Comparison of ENCODE assay signal across 20 mouse cellular contexts in genomic region chr16:76369236-76369635, GRCm38 (mm10). TPM values are rescaled to one million over a fixed set of nuclear protein-coding genes. Genes with fewer than 3 reads are reported as not detected.
DNase-seq lines count a peak whose midpoint lies in the region; ATAC-seq and TF ChIP-seq lines count a peak whose summit lies in the region.
"Had no signal": no experiment of that assay in that cellular context is flagged by ENCODE, and none has a peak within 500 bp of the region (broad histone marks: within the 10 kb centered on the region; RNA-seq: fewer than 3 reads in every experiment).

No protein-coding gene starts in this region.

- H3K9ac ChIP-seq in forebrain, postnatal 0 days = no peak overlapping the region
- no peak overlapping the region for H3K9ac ChIP-seq in liver, embryonic 12.5 days
- no peak overlapping the region for H3K9ac ChIP-seq in neural tube, embryonic 14.5 days (replicated peaks; ENCODE audit: low read depth, low read length)
- H3K9ac ChIP-seq: hindbrain, embryonic 12.5 days; limb, embryonic 12.5 days had no signal

- H3K9me3 ChIP-seq in forebrain, postnatal 0 days (ENCODE audit: low read length) = no peaks in the 10 kb centered on the region
- H3K9me3 ChIP-seq in forebrain, embryonic 10.5 days = no peaks in the 10 kb centered on the region
- no peaks in the 10 kb centered on the region for H3K9me3 ChIP-seq in liver, embryonic 12.5 days (replicated peaks)
- H3K9me3 ChIP-seq in neural tube, embryonic 14.5 days (ENCODE audit: control insufficient read depth, low read length) = no peaks in the 10 kb centered on the region
- H3K9me3 ChIP-seq: G1E; hindbrain, embryonic 12.5 days; limb, embryonic 12.5 days had no signal

- no peak overlapping the region for H3K4me3 ChIP-seq in forebrain, postnatal 0 days (ENCODE audit: low read depth, low read length)
- no peak overlapping the region for H3K4me3 ChIP-seq in forebrain, embryonic 10.5 days
- H3K4me3 ChIP-seq in liver, embryonic 12.5 days = peak overlapping the region; percentile 89; the same call in 1 of the 2 replicates
- H3K4me3 ChIP-seq in neural tube, embryonic 14.5 days (ENCODE audit: low read depth, low read length) = no peak overlapping the region
- H3K4me3 ChIP-seq: hindbrain, embryonic 12.5 days; limb, embryonic 12.5 days had no signal

- 0 out of 2 replicates have a peak, but pooled peaks cover 4% of the 10 kb centered on the region for H3K4me1 ChIP-seq in forebrain, postnatal 0 days (ENCODE audit: insufficient read depth)
- peaks cover 50% of the 10 kb centered on the region for H3K4me1 ChIP-seq in forebrain, embryonic 10.5 days
- peaks cover 82% of the 10 kb centered on the region for H3K4me1 ChIP-seq in liver, embryonic 12.5 days
- peaks cover 18% of the 10 kb centered on the region; the same call in 1 of the 2 replicates for H3K4me1 ChIP-seq in neural tube, embryonic 14.5 days (ENCODE audit: control insufficient read depth, insufficient read depth, low read length)

- no peak overlapping the region for H3K27ac ChIP-seq in forebrain, postnatal 0 days (ENCODE audit: low read depth, low read length)
- H3K27ac ChIP-seq in forebrain, embryonic 10.5 days = no peak overlapping the region
- H3K27ac ChIP-seq in liver, embryonic 12.5 days = no peak overlapping the region
- H3K27ac ChIP-seq in neural tube, embryonic 14.5 days (ENCODE audit: low read depth, low read length) = no peak overlapping the region
- H3K27ac ChIP-seq: hindbrain, embryonic 12.5 days; hindbrain, postnatal 0 days; limb, embryonic 12.5 days had no signal

- no peak for DNase-seq in forebrain, postnatal 0 days
- no peak for DNase-seq in forebrain, embryonic 10.5 days (ENCODE audit: extremely low spot score, low spot score)
- no peak for DNase-seq in liver
- DNase-seq in neural tube, embryonic 10.5 days (ENCODE audit: extremely low spot score, low spot score) = no peak
- DNase-seq in urinary bladder, postnatal 36 days (ENCODE audit: low spot score in 2 of 2) = no peak
- DNase-seq: adrenal gland, adult 8-10 months; gastrocnemius, adult 2 months; heart, postnatal 36 days; kidney, postnatal 36 days; lung, postnatal 10 days; spleen, adult 18-20 months; thymus, postnatal 14 days had no signal

- TF ChIP-seq CTCF in forebrain, postnatal 0 days (IDR thresholded peaks at IDR 0.05; ENCODE audit: low read depth) = no peak

- peak overlapping the region; percentile 52; the same call in 1 of the 2 replicates for H3K4me2 ChIP-seq in forebrain, postnatal 0 days (ENCODE audit: low read depth)
- H3K4me2 ChIP-seq in liver, embryonic 12.5 days = peak overlapping the region; percentile 85
- H3K4me2 ChIP-seq in neural tube, embryonic 14.5 days (ENCODE audit: low read depth, low read length) = peak overlapping the region; percentile 56; the same call in 1 of the 2 replicates
- H3K4me2 ChIP-seq: midbrain, embryonic 11.5 days had no signal

- no peaks in the 10 kb centered on the region for H3K27me3 ChIP-seq in forebrain, postnatal 0 days (ENCODE audit: insufficient read depth, low read length)
- H3K27me3 ChIP-seq in forebrain, embryonic 10.5 days (ENCODE audit: poor library complexity, severe bottlenecking) = no peaks in the 10 kb centered on the region
- no peaks in the 10 kb centered on the region for H3K27me3 ChIP-seq in liver, embryonic 12.5 days (replicated peaks)
- no peaks in the 10 kb centered on the region for H3K27me3 ChIP-seq in neural tube, embryonic 14.5 days (ENCODE audit: control insufficient read depth, insufficient read depth, low read length)
- H3K27me3 ChIP-seq: hindbrain, embryonic 12.5 days; limb, embryonic 12.5 days had no signal

- no peak for ATAC-seq in forebrain, postnatal 0 days
- no peak for ATAC-seq in liver, embryonic 12.5 days
- no peak for ATAC-seq in neural tube, embryonic 14.5 days (ENCODE audit: low read depth)
- ATAC-seq: forebrain, embryonic 14.5 days had no signal

- WGBS in forebrain, postnatal 0 days = 87% methylated on average over 9 of the region's 9 CpGs
- 87% methylated on average over 9 of the region's 9 CpGs for WGBS in forebrain, embryonic 10.5 days
- WGBS in liver, embryonic 12.5 days (ENCODE audit: insufficient replicate concordance) = 77% methylated on average over 9 of the region's 9 CpGs
- 89% methylated on average over 9 of the region's 9 CpGs for WGBS in neural tube, embryonic 14.5 days

- H3K36me3 ChIP-seq in forebrain, postnatal 0 days (ENCODE audit: insufficient read depth) = no peaks in the 10 kb centered on the region
- peaks cover 24% of the 10 kb centered on the region for H3K36me3 ChIP-seq in forebrain, embryonic 10.5 days (replicated peaks)
- H3K36me3 ChIP-seq in liver, embryonic 12.5 days = peaks cover 19% of the 10 kb centered on the region
- H3K36me3 ChIP-seq in neural tube, embryonic 14.5 days (ENCODE audit: control insufficient read depth, insufficient read depth, low read length) = no peaks in the 10 kb centered on the region
- H3K36me3 ChIP-seq: hindbrain, embryonic 12.5 days; limb, embryonic 12.5 days had no signal

RNA-seq across cellular contexts. Expression of gene Nrip1, which starts 4.4 kb away (rescaled TPM):
- total RNA-seq in forebrain, postnatal 0 days (2014; rRNA removed) = 31.0 and 40.9 TPM in 2 replicates
- polyA plus RNA-seq in forebrain, postnatal 0 days (2015; fragmentation: Nextera tagmentation; extraction: Ambion mirVana) = 30.0 and 34.8 TPM in 2 replicates
- polyA plus RNA-seq in forebrain, embryonic 10.5 days (2016; fragmentation: Nextera tagmentation; extraction: Ambion mirVana) = 38.5 and 45.5 TPM in 2 replicates
- 32.0 and 32.1 TPM in 2 replicates for polyA plus RNA-seq in liver, embryonic 12.5 days (2016; fragmentation: Nextera tagmentation; extraction: Ambion mirVana)
- 36.1 and 40.4 TPM in 2 replicates for polyA plus RNA-seq in neural tube, embryonic 14.5 days (2014; fragmentation: Nextera tagmentation; extraction: Ambion mirVana)
